Comparison of ENCODE assay signal across 12 mouse cellular contexts in the genomic region with DNA sequence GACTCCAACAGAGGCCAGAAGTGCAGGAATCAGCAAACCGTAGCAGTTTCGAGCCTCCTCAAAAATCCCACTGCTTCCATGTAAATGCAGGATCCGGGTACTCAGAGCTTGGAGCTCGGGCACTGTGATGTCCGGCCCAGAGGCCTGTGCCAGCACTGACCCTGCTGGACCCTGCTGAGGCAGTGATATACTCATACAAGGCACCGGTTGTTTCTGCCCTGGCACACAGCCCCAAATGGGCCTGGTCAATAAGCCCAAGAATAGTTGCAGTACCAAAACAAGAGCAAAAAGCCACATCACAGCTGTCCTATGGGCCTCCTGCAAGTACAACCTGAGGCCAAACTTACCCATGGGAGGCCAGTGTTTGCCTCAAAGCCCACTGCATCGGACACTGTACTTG.
"Had no signal": no experiment of that assay in that cellular context is flagged by ENCODE, and none has a peak within 500 bp of the region (broad histone marks: within the 10 kb centered on the region; RNA-seq: fewer than 3 reads in every experiment).

No protein-coding gene starts in this region.

- H3K36me3 ChIP-seq: limb, embryonic 15.5 days; liver, embryonic 12.5 days had no signal

- H3K27me3 ChIP-seq: limb, embryonic 15.5 days had no signal

- H3K9me3 ChIP-seq: limb, embryonic 15.5 days; liver, embryonic 12.5 days; midbrain, embryonic 10.5 days had no signal

- H3K4me2 ChIP-seq: limb, embryonic 15.5 days; liver, embryonic 12.5 days; lung, embryonic 14.5 days had no signal

- H3K9ac ChIP-seq: limb, embryonic 15.5 days; liver, embryonic 12.5 days; lung, embryonic 14.5 days had no signal

- ATAC-seq: liver, embryonic 12.5 days; midbrain, embryonic 16.5 days had no signal

- DNase-seq: kidney, adult 18-20 months; lung, embryonic 14.5 days; lung, postnatal 10 days; lung, postnatal 4 days; right cerebral cortex, adult 18-20 months; right cerebral cortex, postnatal 25 days; thymus, postnatal 36 days had no signal

- H3K4me3 ChIP-seq: limb, embryonic 15.5 days; liver, embryonic 12.5 days; midbrain, embryonic 10.5 days had no signal

- H3K27ac ChIP-seq: kidney, postnatal 0 days; limb, embryonic 15.5 days; liver, embryonic 12.5 days had no signal

- H3K4me1 ChIP-seq: liver, embryonic 12.5 days had no signal
